Mouse (Mus musculus): ENCODE measurements around the gene Sppl2b. TPM values are rescaled to one million over a fixed set of nuclear protein-coding genes. Genes with fewer than 3 reads are reported as not detected.

Sppl2b gene
- polyA plus RNA-seq, 1 experiment: 123 TPM

DNA sequence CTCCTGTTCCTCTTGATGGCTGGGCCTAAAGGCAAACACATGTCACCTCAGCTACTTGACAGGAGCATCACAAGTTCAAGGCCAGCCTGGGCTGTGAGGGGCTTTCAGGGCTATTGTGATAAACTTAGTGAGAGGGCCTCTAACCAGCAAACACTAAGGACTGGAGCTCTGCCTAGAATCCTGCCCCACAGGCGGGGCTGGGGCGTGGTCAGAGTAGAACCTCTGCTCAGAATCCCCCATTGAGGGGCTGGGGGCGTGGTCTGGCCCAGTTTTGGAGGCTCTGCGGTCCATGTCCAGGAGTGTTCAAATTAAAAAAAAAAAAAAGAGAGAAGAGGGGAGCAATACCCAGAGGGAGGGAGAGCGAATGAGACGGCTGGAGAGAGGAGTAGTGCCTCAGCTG lies 40.6 kb downstream of the Sppl2b start:
- no peak for DNase-seq
- Histone ChIP-seq H3K4me3 (replicated peaks; ENCODE audit: insufficient read depth, low read depth, low read length) (no peak overlapping the region), H3K4me1 (ENCODE audit: control insufficient read depth, insufficient read depth, low read length) (peaks cover 16% of the 10 kb centered on the region), H3K27ac (ENCODE audit: insufficient read depth, low read length) (no peak overlapping the region), H3K27me3 (ENCODE audit: control insufficient read depth, insufficient read depth, low read length) (no peaks in the 10 kb centered on the region)
- 83% methylated on average over 6 of the region's 6 CpGs for WGBS
- TF ChIP-seq POLR2A (IDR thresholded peaks at IDR 0.05; ENCODE audit: borderline replicate concordance, insufficient read depth, low read length) (no peak), CTCF (IDR thresholded peaks at IDR 0.05; ENCODE audit: borderline replicate concordance, insufficient read depth, low read depth, low read length) (no peak)

DNA sequence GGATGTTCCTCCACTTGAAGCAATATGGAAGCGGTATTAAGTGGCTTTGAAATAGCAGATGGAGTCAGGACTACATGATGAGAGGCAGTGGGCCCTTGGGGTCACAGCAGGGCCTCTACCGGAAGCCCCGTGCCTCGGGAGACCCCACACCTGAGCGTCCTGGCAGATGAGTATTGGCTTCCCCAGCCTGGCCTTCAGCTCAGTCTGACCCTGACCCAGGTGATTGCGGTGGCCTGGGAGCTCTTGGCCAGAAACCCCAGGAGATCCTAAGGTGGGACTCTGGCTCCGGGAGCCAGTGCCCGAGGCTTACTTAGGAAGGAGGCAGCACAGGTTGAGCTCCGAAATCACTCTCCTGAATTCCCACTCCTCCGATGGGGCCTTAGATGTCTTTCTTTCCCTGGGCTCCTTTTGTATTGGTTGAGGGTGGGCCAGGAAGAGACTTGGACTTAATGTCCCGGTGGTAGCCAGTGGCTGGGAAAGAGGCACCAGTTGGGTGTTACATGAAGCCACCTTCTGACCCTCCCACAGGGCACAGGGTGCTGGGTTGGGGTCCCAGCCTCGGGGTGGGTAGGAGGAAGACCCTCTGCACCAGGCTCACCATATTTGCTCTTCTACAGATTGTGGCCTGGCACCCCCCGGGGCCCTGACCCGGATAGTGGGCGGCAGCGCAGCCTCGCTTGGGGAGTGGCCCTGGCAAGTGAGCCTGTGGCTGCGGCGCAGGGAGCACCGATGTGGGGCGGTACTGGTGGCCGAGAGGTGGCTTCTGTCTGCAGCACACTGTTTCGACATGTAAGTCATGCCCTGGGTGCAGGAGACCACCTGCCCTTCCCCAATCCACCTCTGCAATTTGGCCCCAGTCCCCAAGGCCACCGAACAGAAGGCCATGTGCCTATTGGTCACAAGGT lies 41.8 kb downstream of the Sppl2b start:
- Histone ChIP-seq H3K4me1 (ENCODE audit: control insufficient read depth, insufficient read depth, low read length) (peaks cover 16% of the 10 kb centered on the region), H3K27ac (ENCODE audit: insufficient read depth, low read length) (no peak overlapping the region), H3K4me3 (replicated peaks; ENCODE audit: insufficient read depth, low read depth, low read length) (no peak overlapping the region), H3K27me3 (ENCODE audit: control insufficient read depth, insufficient read depth, low read length) (no peaks in the 10 kb centered on the region)
- no peak for TF ChIP-seq CTCF (IDR thresholded peaks at IDR 0.05; ENCODE audit: borderline replicate concordance, insufficient read depth, low read depth, low read length)
- no peak for TF ChIP-seq POLR2A (IDR thresholded peaks at IDR 0.05; ENCODE audit: borderline replicate concordance, insufficient read depth, low read length)
- 63% methylated on average over 24 of the region's 24 CpGs for WGBS
- no peak for DNase-seq

DNA sequence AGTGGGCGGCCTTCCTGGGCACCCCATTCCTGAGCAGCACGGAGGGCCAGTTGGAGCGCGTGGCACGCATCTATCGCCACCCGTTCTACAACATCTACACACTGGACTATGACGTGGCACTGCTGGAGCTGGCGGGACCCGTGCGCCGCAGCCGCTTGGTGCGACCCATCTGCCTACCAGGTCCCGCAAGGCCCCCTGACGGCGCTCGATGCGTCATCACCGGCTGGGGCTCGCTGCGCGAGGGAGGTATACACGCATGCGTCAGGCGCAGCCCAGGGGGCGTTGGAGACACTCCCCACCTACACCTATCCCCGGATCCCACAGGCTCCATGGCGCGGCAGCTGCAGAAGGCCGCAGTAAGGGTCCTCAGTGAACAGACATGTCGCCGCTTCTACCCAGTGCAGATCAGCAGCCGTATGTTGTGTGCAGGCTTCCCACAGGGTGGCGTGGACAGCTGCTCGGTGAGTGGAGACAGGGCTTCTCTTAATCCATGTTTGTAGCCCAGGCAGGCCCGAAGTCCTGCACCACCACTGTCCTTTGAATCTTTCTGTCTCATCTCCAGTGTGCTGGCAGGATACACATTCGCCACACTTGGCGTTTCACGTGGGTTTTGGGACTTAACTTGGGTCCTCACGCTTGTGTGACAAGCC lies 42.9 kb downstream of the Sppl2b start:
- H3K27ac ChIP-seq (ENCODE audit: insufficient read depth, low read length): no peak overlapping the region
- peak in 1 of 2 experiments; percentile 44 for DNase-seq

DNA sequence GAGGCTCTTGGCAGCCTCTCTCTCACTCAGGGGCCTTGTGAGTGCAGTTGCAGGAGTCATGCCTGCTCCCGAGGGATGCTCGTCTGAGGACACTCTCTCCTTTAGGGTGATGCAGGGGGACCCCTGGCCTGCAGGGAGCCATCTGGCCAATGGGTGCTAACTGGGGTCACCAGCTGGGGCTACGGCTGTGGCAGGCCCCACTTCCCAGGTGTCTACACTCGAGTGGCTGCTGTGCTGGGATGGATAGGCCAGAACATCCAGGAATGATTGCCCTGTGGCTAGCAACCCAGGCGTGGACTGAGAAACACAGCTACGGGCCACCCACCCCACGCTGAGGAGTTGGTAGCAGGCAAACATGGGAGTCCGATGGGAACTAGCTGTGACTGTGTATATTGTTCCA lies 44.0 kb downstream of the Sppl2b start:
- peak in 1 of 2 experiments; percentile 32 for DNase-seq
- Histone ChIP-seq H3K4me1 (ENCODE audit: control insufficient read depth, insufficient read depth, low read length) (peaks cover 16% of the 10 kb centered on the region), H3K27ac (ENCODE audit: insufficient read depth, low read length) (no peak overlapping the region), H3K27me3 (ENCODE audit: control insufficient read depth, insufficient read depth, low read length) (no peaks in the 10 kb centered on the region), H3K4me3 (replicated peaks; ENCODE audit: insufficient read depth, low read depth, low read length) (peak overlapping the region; percentile 62)
- WGBS: 70% methylated on average over 8 of the region's 8 CpGs
- TF ChIP-seq POLR2A (IDR thresholded peaks at IDR 0.05; ENCODE audit: borderline replicate concordance, insufficient read depth, low read length) (no peak), CTCF (IDR thresholded peaks at IDR 0.05; ENCODE audit: borderline replicate concordance, insufficient read depth, low read depth, low read length) (no peak)

More for the DNA sequence above, 42.9 kb downstream of the Sppl2b start:
- H3K4me1 ChIP-seq (ENCODE audit: control insufficient read depth, insufficient read depth, low read length): peaks cover 16% of the 10 kb centered on the region
- TF ChIP-seq CTCF (IDR thresholded peaks at IDR 0.05; ENCODE audit: borderline replicate concordance, insufficient read depth, low read depth, low read length) (no peak), POLR2A (IDR thresholded peaks at IDR 0.05; ENCODE audit: borderline replicate concordance, insufficient read depth, low read length) (no peak)
- WGBS: 31% methylated on average over 41 of the region's 41 CpGs
- no peak overlapping the region for H3K4me3 ChIP-seq (replicated peaks; ENCODE audit: insufficient read depth, low read depth, low read length)
- H3K27me3 ChIP-seq (ENCODE audit: control insufficient read depth, insufficient read depth, low read length): no peaks in the 10 kb centered on the region

DNA sequence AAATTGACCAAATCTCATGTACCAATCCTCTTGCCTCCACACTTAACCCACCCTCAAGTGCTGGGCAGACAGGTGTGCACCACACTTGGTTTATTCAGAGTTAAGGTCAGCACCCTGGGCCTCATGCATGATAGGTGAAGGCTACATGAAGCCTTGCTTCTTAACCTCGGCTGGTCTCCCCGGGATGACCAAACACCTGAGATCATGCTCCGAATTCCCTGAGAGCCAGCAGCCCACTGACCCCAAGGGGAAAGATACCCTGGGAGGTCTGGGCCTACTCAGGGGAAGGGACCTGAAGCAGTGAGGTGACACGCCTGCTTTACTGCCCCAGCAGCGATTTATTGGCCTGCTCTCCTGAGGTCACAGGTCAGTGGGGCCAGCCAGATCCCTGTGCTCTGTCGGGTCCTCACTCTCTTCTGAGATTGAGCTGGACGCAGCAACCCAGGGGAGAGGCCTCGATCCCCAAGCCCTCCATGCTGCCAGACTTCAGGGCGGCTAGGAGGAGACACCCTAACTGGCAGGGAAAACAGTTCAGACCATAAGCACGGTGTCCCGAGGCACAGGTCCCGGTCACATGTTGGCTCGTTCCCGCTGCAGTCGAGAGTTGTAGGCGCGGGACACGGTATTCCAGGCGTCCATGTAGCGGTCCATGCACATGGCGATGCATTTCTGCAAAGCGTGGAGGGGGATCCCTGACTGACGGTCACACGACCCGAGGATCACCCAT lies 44.7 kb downstream of the Sppl2b start:
- Histone ChIP-seq H3K4me1 (ENCODE audit: control insufficient read depth, insufficient read depth, low read length) (peaks cover 16% of the 10 kb centered on the region), H3K27me3 (ENCODE audit: control insufficient read depth, insufficient read depth, low read length) (no peaks in the 10 kb centered on the region), H3K4me3 (replicated peaks; ENCODE audit: insufficient read depth, low read depth, low read length) (peak overlapping the region; percentile 62), H3K27ac (ENCODE audit: insufficient read depth, low read length) (0 out of 2 replicates have a peak overlapping the region, but pooled peaks have one; percentile 12)
- 13% methylated on average over 25 of the region's 25 CpGs for WGBS
- DNase-seq: peak; percentile 42 to 43
- TF ChIP-seq POLR2A (IDR thresholded peaks at IDR 0.05; ENCODE audit: borderline replicate concordance, insufficient read depth, low read length): no peak
- no peak for TF ChIP-seq CTCF (IDR thresholded peaks at IDR 0.05; ENCODE audit: borderline replicate concordance, insufficient read depth, low read depth, low read length)

DNA sequence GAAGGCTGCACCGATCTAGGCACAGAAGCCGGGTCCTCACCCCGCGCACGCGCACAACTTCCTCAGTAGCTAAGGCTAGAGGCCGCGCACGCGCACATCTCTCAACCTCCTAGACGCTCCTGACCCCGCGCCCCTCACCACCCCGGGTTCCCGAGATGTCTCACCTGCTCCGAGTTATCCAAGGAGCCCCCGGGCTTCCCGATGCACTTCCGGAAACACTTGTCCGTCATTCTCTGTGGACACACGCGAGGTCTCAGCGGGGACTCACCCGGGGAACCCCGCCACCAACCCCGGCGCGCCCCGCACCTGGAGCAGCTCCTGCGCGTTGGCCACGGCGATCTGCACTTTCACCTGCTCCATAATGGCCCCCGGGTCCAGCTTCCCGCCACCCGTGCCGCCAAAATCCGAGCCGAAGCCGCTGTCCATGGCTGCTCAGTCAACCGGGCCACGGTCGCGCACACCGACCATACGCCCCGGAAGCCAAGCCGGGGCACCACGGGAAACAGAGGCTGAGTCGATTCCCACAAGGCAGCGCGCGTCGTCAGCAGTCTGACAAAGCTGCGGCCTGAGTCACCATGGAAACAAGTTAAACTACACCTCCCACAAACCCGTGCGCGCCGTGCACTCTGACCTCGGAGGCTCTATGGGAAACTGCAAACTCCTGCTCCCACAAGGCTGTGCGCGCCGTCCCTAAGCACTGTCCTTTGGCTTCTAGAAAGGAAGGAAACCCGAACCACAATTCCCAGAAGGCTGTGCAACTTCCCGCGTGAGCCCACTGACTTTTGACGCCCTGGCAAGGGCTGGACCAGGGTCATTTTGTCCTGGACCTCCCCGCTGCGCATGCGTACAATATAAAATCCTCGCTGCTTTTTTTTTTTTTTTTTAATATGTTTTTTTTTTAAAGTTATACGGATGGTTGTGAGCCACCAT lies 45.5 kb downstream of the Sppl2b start, which contains the start of gene Timm13:
Gene Timm13 (minus strand): TSS at position 652 of the 930 bp plus-strand sequence.
- under 1% methylated on average over 72 of the region's 72 CpGs for WGBS
- TF ChIP-seq CTCF (IDR thresholded peaks at IDR 0.05; ENCODE audit: borderline replicate concordance, insufficient read depth, low read depth, low read length) (no peak), POLR2A (IDR thresholded peaks at IDR 0.05; ENCODE audit: borderline replicate concordance, insufficient read depth, low read length) (peak; percentile 74)
- H3K4me3 ChIP-seq (replicated peaks; ENCODE audit: insufficient read depth, low read depth, low read length): peak within 1 kb of the TSS; percentile 62
- no peaks in the 10 kb centered on the region for H3K27me3 ChIP-seq (ENCODE audit: control insufficient read depth, insufficient read depth, low read length)
- peak within 1 kb of the TSS; percentile 41 for H3K27ac ChIP-seq (ENCODE audit: insufficient read depth, low read length)
- DNase-seq: peak; percentile 98 to 100
- peaks cover 16% of the 10 kb centered on the region for H3K4me1 ChIP-seq (ENCODE audit: control insufficient read depth, insufficient read depth, low read length)

Data from cerebellum, adult 2 months (tissue).